Mouse (Mus musculus) kidney, postnatal 36 days (tissue): ENCODE measurements at regions not wholly inside any gene's neighbourhood (a gene's known extent, or its start where the extent isn't known, plus 50 kb on each side); places are given as distances from the start of the nearest gene placed in this dataset.

Experiments
- DNase-seq, 2 experiments: peaks; one replicate each; pipeline ENCODE4 v3.0.0; 2021 to 2022; ENCODE audit warnings: mixed read lengths in 2 of 2

DNA sequence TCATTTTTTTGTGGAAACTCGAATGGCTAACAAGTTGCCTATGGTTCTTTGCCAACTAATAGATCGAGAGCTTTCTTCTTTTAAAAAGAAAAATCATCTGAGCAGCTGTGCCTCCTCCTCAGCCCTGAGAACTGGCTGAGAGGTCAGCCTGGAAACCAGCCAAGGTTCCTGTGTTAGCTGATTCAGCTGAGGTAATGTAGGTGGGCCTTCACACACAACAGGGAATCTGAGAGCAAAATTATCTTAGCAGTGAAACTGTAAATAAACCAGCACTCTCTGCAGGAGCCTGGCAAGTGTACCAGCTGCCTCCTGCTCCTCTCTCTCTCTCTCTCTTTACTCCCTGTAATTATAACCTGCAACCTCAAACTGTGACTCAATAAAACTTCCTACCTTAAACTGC, 364.4 kb upstream of the Khdrbs2 start:
- peak in 1 of 2 experiments; percentile 9 for DNase-seq
